Mouse (Mus musculus): ENCODE data around the gene Tnfsf13b.
A peak's percentile ranks its signal among the peaks of the same experiment; 100 is the strongest.

Tnfsf13b gene

GRCm38 (mm10) chr8:10045743-10046142 lies 39.5 kb downstream of the Tnfsf13b start:
- no peak for DNase-seq (ENCODE audit: low spot score in 2 of 2)

GRCm38 (mm10) chr8:10049162-10049561 lies 42.9 kb downstream of the Tnfsf13b start:
- no peak for DNase-seq (ENCODE audit: low spot score in 2 of 2)

GRCm38 (mm10) chr8:10051576-10051975 lies 45.3 kb downstream of the Tnfsf13b start:
- no peak for DNase-seq (ENCODE audit: low spot score in 2 of 2)

GRCm38 (mm10) chr8:10053571-10053990 lies 47.3 kb downstream of the Tnfsf13b start:
- peak in 1 of 2 experiments; percentile 36 for DNase-seq (ENCODE audit: low spot score in 2 of 2)

GRCm38 (mm10) chr8:10061001-10061400 lies 54.7 kb downstream of the Tnfsf13b start:
- no peak for DNase-seq (ENCODE audit: low spot score in 2 of 2)

DNA sequence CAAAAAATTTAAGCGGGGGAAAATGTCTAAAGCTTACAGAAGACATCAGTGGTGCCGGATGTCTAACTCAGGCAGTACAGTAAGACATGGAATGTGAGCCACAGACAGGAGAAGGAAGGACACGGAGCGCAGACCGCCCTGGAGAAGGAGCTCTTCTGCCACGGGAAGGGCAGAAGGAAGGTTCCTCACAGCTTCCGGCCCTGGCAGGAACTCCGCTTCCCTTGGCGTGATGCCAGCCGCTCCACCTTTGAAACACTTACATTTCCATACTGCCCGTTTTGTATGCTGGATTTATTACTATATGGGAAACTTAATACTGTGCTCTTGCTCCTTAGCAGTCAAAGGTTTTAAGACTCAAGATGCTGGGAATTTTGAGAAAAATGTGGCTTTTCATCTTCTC lies 60.6 kb downstream of the Tnfsf13b start:
- DNase-seq (ENCODE audit: low spot score in 2 of 2) = peak in 1 of 2 experiments; percentile 42

DNA sequence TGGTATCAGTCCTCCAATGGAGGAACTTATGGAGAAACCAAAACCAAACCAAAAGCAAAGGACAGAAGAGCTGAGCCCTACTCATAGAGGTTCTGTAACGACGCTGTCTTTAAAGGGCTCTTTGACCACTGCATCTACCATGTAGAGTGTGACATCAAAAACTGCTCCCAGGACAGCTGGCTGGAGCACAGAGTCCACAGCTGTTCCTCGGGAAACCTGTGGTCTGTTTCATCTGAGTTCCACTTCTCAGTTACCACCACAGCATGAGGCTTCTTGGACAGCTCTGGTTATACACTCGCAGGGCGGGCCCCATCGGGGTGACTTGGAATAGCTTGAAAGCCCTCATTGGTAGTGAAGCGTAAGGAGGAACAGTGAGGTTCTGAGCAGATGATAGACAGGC lies 61.5 kb downstream of the Tnfsf13b start:
- no peak for DNase-seq (ENCODE audit: low spot score in 2 of 2)

- no peak for DNase-seq (ENCODE audit: low spot score in 2 of 2)
These were observed 66.1 kb downstream of the Tnfsf13b start for GRCm38 (mm10) chr8:10072347-10072746.
